Mouse (Mus musculus) lung, postnatal 0 days (tissue): ENCODE results near the gene Ifna5.

Source experiments
- CTCF ChIP-seq: IDR thresholded peaks from 2 replicates; pipeline ENCODE4 v1.5.1; 2016; ENCODE audit warnings: antibody characterized with exemption, mild to moderate bottlenecking
- EP300 ChIP-seq: IDR thresholded peaks from 2 replicates; pipeline ENCODE4 v1.6.1; 2016; ENCODE audit warnings: antibody characterized with exemption, mild to moderate bottlenecking, control low read depth

DNA sequence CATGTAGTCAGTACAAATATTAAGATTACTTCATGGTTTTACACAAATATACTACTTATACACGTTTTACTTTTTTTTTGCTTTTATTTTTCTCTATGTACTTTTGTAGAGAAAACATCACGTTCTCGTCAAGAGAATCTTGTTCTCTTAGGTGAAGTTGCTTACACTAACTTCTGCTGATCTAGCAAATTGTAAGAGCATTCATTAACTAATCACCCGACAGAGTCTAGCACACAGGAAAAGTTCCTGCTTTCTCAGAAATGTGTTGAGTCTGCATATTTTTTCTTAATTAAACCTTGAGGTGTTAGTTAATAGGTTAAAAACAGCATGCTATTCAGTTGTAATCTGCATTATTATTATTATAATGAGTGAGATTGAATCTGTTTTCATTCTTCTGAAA lies 43.4 kb downstream of the Ifna5 start:
- TF ChIP-seq CTCF (no peak), EP300 (no peak)
